Mouse (Mus musculus): Measurements from ENCODE around the gene Pole4. TPM values are rescaled to one million over a fixed set of nuclear protein-coding genes. Genes with fewer than 3 reads are reported as not detected.
A peak's percentile ranks its signal among the peaks of the same experiment; 100 is the strongest.

Pole4 gene
- total RNA-seq (2014; fragmentation: Nextera tagmentation) (32.3 and 35.0 TPM in 2 replicates), total RNA-seq (2017) (81.1 and 87.9 TPM in 2 replicates), polyA plus RNA-seq (2012) (58.8 and 76.8 TPM in 2 replicates)

DNA sequence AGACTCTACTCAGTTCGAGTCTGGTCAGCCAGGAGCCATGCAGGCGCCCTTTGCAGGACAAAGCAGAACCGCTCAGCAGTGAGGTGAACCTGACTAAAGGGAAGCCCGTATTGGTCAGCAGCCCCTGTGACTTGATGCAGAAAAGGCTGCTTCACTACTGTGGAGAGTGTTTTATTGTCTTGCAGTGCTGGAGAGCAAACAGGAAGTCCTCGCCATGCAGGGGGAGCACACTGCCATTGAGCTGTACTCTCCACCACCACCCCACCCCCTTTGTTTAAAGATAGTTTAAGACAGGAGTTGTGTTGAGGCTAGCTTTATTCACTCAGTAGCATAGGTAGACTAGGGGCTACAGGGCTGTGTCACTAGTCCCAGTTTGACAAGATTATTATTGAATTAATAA, at the start of gene Pole4:
Gene Pole4, minus strand, starts transcription at position 145 of the 400 bp plus-strand sequence.
- Histone ChIP-seq H3K4me3 (ENCODE audit: low read depth, low read length) (no peak within 1 kb of the TSS), H3K4me1 (ENCODE audit: insufficient read depth, low read depth, low read length) (peaks cover 11% of the 10 kb centered on the region), H3K27me3 (ENCODE audit: insufficient read depth, low read length) (peaks cover 34% of the 10 kb centered on the region), H3K9me3 (replicated peaks) (no peaks in the 10 kb centered on the region), H3K36me3 (replicated peaks) (no peaks in the 10 kb centered on the region)
- no peak for DNase-seq (ENCODE audit: low spot score)
- no peak for ATAC-seq (ENCODE audit: extremely low read depth, insufficient number of reproducible peaks, low FRiP score, poor library complexity, severe bottlenecking)
- TF ChIP-seq POLR2AphosphoS5 (IDR thresholded peaks at IDR 0.05; ENCODE audit: insufficient replicate concordance, low read depth, low read length) (no peak), CTCF (IDR thresholded peaks at IDR 0.05; ENCODE audit: low read depth, low read length) (no peak), GATA2 (IDR thresholded peaks at IDR 0.05; ENCODE audit: borderline replicate concordance, low read depth, low read length) (no peak), GATA1 (IDR thresholded peaks at IDR 0.05; ENCODE audit: borderline replicate concordance, low read length) (no peak), TAL1 (conservative IDR thresholded peaks at IDR 0.05; ENCODE audit: low read depth, low read length) (no peak)

DNA sequence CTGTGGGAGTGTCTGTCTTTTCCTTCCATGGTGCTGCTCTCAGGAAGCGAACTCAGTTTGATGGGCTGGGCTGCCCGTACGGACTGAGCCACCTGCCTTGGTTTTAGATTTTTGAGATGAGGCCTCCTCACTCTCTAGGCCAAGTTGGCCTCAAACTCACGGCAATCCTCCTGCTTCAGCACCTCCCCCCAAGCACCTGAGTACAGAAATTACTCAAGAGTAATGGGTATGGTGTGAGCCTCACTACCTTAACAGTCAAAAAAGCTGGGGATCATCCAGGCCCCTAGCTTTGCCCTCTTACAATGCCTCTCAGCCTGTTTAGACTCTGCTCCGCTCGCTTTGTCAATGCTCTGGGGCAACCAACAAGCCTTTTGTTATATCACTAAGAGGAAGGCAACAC, 49.6 kb upstream of the Pole4 start:
- DNase-seq (ENCODE audit: low spot score) = no peak
- Histone ChIP-seq H3K9me3 (replicated peaks) (no peaks in the 10 kb centered on the region), H3K4me3 (ENCODE audit: low read depth, low read length) (no peak overlapping the region), H3K4me1 (ENCODE audit: insufficient read depth, low read depth, low read length) (peaks cover 78% of the 10 kb centered on the region), H3K27me3 (ENCODE audit: insufficient read depth, low read length) (no peaks in the 10 kb centered on the region), H3K36me3 (replicated peaks) (peaks cover 98% of the 10 kb centered on the region)
- TF ChIP-seq TAL1 (conservative IDR thresholded peaks at IDR 0.05; ENCODE audit: low read depth, low read length) = no peak
- TF ChIP-seq CTCF (IDR thresholded peaks at IDR 0.05; ENCODE audit: low read depth, low read length) = no peak
- TF ChIP-seq POLR2AphosphoS5 (IDR thresholded peaks at IDR 0.05; ENCODE audit: insufficient replicate concordance, low read depth, low read length) = no peak
- no peak for TF ChIP-seq GATA1 (IDR thresholded peaks at IDR 0.05; ENCODE audit: borderline replicate concordance, low read length)
- no peak for ATAC-seq (ENCODE audit: extremely low read depth, insufficient number of reproducible peaks, low FRiP score, poor library complexity, severe bottlenecking)

DNA sequence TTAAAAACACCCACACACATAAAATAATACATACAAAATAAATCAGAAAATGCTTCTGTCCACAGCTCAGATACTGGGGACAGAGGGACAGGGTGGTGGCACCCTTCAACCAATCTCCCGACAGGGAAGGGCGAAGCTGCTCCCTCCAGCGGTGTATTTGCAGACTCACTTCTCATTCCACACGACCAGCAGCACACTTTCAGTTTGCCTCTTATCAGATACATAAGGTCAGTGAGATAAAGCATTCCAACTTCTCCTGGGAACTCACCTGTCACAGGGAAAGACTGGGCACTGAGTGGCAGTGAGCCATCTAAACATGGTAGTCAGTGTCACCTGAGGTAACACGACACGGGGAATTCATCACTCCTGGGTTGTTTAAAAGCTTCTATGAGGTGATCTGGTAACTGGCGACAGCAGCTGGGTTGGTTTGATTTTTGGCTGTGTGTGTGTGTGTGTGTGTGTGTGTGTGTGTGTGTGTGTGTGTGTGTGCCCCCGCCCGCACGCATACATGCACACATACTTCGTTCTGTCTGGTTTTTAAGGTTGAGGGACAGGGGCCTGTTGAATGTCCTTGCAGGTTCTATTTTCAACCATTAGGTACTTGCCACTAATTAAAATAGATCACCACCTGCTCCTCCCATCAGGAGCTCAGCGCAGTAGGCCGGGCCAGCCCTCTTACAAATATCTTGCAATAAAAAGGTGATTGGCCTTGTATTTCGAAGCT, 48.6 kb upstream of the Pole4 start:
- ATAC-seq (ENCODE audit: extremely low read depth, insufficient number of reproducible peaks, low FRiP score, poor library complexity, severe bottlenecking) (peak; percentile 55; the same call in 1 of the 2 replicates), DNase-seq (ENCODE audit: low spot score) (peak; percentile 45)
- no peak overlapping the region for H3K4me3 ChIP-seq (ENCODE audit: low read depth, low read length)
- no peaks in the 10 kb centered on the region for H3K9me3 ChIP-seq (replicated peaks)
- peaks cover 78% of the 10 kb centered on the region for H3K4me1 ChIP-seq (ENCODE audit: insufficient read depth, low read depth, low read length)
- TF ChIP-seq CTCF (IDR thresholded peaks at IDR 0.05; ENCODE audit: low read depth, low read length) (no peak), POLR2AphosphoS5 (IDR thresholded peaks at IDR 0.05; ENCODE audit: insufficient replicate concordance, low read depth, low read length) (no peak), TAL1 (conservative IDR thresholded peaks at IDR 0.05; ENCODE audit: low read depth, low read length) (no peak), GATA2 (IDR thresholded peaks at IDR 0.05; ENCODE audit: borderline replicate concordance, low read depth, low read length) (no peak), GATA1 (IDR thresholded peaks at IDR 0.05; ENCODE audit: borderline replicate concordance, low read length) (no peak)
- peaks cover 98% of the 10 kb centered on the region for H3K36me3 ChIP-seq (replicated peaks)
- no peaks in the 10 kb centered on the region for H3K27me3 ChIP-seq (ENCODE audit: insufficient read depth, low read length)

DNA sequence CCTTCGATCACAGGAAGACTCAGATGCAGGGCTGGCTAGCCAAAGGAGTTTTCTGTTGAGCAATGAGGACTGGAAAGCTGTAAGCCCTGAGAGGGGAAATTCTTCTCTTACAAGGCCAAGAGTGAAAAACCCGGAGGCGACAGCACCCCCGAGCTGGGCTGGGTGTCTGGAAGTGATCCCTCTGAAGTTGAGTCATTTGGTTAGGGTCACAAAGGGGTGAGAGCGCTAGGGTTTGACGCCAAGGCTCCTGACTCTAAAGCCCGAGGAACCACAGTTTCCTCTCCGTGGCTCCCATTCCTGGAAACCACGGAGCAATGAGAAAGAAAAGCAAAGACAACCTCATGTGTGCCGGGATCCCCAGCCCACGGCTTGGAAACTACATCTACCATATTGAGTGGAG, 47.9 kb upstream of the Pole4 start:
- no peaks in the 10 kb centered on the region for H3K9me3 ChIP-seq (replicated peaks)
- H3K27me3 ChIP-seq (ENCODE audit: insufficient read depth, low read length) = no peaks in the 10 kb centered on the region
- ATAC-seq (ENCODE audit: extremely low read depth, insufficient number of reproducible peaks, low FRiP score, poor library complexity, severe bottlenecking) (no peak), DNase-seq (ENCODE audit: low spot score) (no peak)
- peaks cover 98% of the 10 kb centered on the region for H3K36me3 ChIP-seq (replicated peaks)
- H3K4me1 ChIP-seq (ENCODE audit: insufficient read depth, low read depth, low read length) = peaks cover 71% of the 10 kb centered on the region
- TF ChIP-seq GATA2 (IDR thresholded peaks at IDR 0.05; ENCODE audit: borderline replicate concordance, low read depth, low read length) (no peak), TAL1 (conservative IDR thresholded peaks at IDR 0.05; ENCODE audit: low read depth, low read length) (no peak), GATA1 (IDR thresholded peaks at IDR 0.05; ENCODE audit: borderline replicate concordance, low read length) (no peak), CTCF (IDR thresholded peaks at IDR 0.05; ENCODE audit: low read depth, low read length) (no peak), POLR2AphosphoS5 (IDR thresholded peaks at IDR 0.05; ENCODE audit: insufficient replicate concordance, low read depth, low read length) (no peak)
- no peak overlapping the region for H3K4me3 ChIP-seq (ENCODE audit: low read depth, low read length)

DNA sequence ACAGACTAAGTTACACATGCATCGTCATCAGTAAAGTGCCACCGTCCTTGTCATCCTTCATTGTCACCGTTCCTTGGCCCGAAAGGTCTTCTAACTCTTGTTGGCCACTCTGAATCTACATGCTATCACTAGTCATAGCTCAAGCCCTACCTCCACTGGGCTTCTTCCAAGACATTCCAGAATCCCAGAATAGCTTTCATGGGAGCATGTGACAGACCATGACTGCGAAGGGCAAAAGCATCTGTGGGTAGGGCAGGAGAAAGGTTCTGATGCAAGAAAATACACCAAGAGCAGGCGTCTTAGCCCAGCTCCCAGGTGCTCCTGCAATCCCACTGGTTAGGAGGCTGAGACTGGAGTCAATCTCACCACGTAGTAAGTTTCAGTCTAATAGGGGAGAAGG, 46.6 kb upstream of the Pole4 start:
- TF ChIP-seq GATA2 (IDR thresholded peaks at IDR 0.05; ENCODE audit: borderline replicate concordance, low read depth, low read length) = no peak
- no peak for TF ChIP-seq GATA1 (IDR thresholded peaks at IDR 0.05; ENCODE audit: borderline replicate concordance, low read length)
- TF ChIP-seq POLR2AphosphoS5 (IDR thresholded peaks at IDR 0.05; ENCODE audit: insufficient replicate concordance, low read depth, low read length) = no peak
- no peak for TF ChIP-seq TAL1 (conservative IDR thresholded peaks at IDR 0.05; ENCODE audit: low read depth, low read length)
- no peak for TF ChIP-seq CTCF (IDR thresholded peaks at IDR 0.05; ENCODE audit: low read depth, low read length)
- no peak for DNase-seq (ENCODE audit: low spot score)
- H3K27me3 ChIP-seq (ENCODE audit: insufficient read depth, low read length) = no peaks in the 10 kb centered on the region
- H3K4me1 ChIP-seq (ENCODE audit: insufficient read depth, low read depth, low read length) = peaks cover 61% of the 10 kb centered on the region
- H3K4me3 ChIP-seq (ENCODE audit: low read depth, low read length) = no peak overlapping the region
- H3K36me3 ChIP-seq (replicated peaks) = peaks cover 97% of the 10 kb centered on the region
- H3K9me3 ChIP-seq (replicated peaks) = no peaks in the 10 kb centered on the region
- ATAC-seq (ENCODE audit: extremely low read depth, insufficient number of reproducible peaks, low FRiP score, poor library complexity, severe bottlenecking) = no peak

DNA sequence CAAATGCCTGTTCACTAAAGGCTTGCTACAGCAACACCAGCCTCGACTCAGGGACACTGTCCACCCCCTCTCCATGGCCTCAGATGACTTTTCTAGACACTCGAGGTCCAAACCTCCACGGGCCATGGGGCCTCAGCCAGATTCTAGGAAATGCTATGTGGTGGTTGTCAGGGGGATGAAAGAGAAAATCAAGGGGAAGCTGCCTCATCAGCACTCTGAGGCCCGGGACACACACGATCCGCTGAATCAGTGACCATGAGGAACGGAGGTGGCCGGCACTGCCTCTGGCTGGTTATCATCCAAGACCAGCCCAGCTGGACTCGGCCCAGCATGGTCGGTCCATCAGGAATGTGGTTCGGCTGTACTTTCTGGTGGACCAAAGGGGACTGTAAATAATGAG, 45.9 kb upstream of the Pole4 start:
- H3K27me3 ChIP-seq (ENCODE audit: insufficient read depth, low read length) = no peaks in the 10 kb centered on the region
- TF ChIP-seq POLR2AphosphoS5 (IDR thresholded peaks at IDR 0.05; ENCODE audit: insufficient replicate concordance, low read depth, low read length) = no peak
- no peak for TF ChIP-seq GATA1 (IDR thresholded peaks at IDR 0.05; ENCODE audit: borderline replicate concordance, low read length)
- TF ChIP-seq TAL1 (conservative IDR thresholded peaks at IDR 0.05; ENCODE audit: low read depth, low read length) = no peak
- TF ChIP-seq GATA2 (IDR thresholded peaks at IDR 0.05; ENCODE audit: borderline replicate concordance, low read depth, low read length) = no peak
- TF ChIP-seq CTCF (IDR thresholded peaks at IDR 0.05; ENCODE audit: low read depth, low read length) = no peak
- ATAC-seq (ENCODE audit: extremely low read depth, insufficient number of reproducible peaks, low FRiP score, poor library complexity, severe bottlenecking) (no peak), DNase-seq (ENCODE audit: low spot score) (no peak)
- H3K4me1 ChIP-seq (ENCODE audit: insufficient read depth, low read depth, low read length) = peaks cover 54% of the 10 kb centered on the region
- no peak overlapping the region for H3K4me3 ChIP-seq (ENCODE audit: low read depth, low read length)
- H3K36me3 ChIP-seq (replicated peaks) = peaks cover 97% of the 10 kb centered on the region
- H3K9me3 ChIP-seq (replicated peaks) = no peaks in the 10 kb centered on the region
